Mouse (Mus musculus) hindbrain, embryonic 16.5 days (tissue): Measurements from ENCODE around the gene Entpd5. TPM values are rescaled to one million over a fixed set of nuclear protein-coding genes. Genes with fewer than 3 reads are reported as not detected.
"Not testable (repeated sequence)": the region's sequence is repeated elsewhere in the genome, so short reads cannot be mapped to it uniquely, and the experiment has no call there.

Experiments used
- ATAC-seq: fragments of 200-750 bp; cut with Nextera tagmentation; 2 replicates; pipeline ENCODE4 v1.8.0; 2017; ENCODE audit warnings: moderate TSS enrichment, moderate library complexity
- H3K27ac ChIP-seq: fragments of 300-500 bp; sonication (generic); 2 replicates; pipeline ENCODE4 v1.5.1; 2014; ENCODE audit warnings: low read depth, mild to moderate bottlenecking, control low read depth, low read length, moderate library complexity
- H3K27me3 ChIP-seq: fragments of 300-500 bp; sonication (generic); replicated peaks from 2 replicates; pipeline ENCODE4 v1.6.1; 2014; ENCODE audit warnings: low read length; ENCODE audit not compliant: control insufficient read depth, insufficient read depth
- H3K36me3 ChIP-seq: fragments of 300-500 bp; sonication (generic); 2 replicates; pipeline ENCODE4 v1.6.1; 2014; ENCODE audit warnings: mild to moderate bottlenecking, low read length, moderate library complexity, mixed read lengths; ENCODE audit not compliant: control insufficient read depth, insufficient read depth
- H3K4me1 ChIP-seq: fragments of 300-500 bp; sonication (generic); 2 replicates; pipeline ENCODE4 v1.6.1; 2014; ENCODE audit warnings: low read depth, low read length; ENCODE audit not compliant: control insufficient read depth, insufficient read depth
- H3K4me2 ChIP-seq: fragments of 300-500 bp; sonication (generic); 2 replicates; pipeline ENCODE4 v1.6.1; 2014; ENCODE audit warnings: mild to moderate bottlenecking, low read length, control low read depth, moderate library complexity
- H3K4me3 ChIP-seq: fragments of 300-500 bp; sonication (generic); 2 replicates; pipeline ENCODE4 v1.5.1; 2014; ENCODE audit warnings: mild to moderate bottlenecking, low read length, control low read depth, moderate library complexity
- H3K9ac ChIP-seq: fragments of 300-500 bp; sonication (generic); 2 replicates; pipeline ENCODE4 v1.6.1; 2014; ENCODE audit warnings: low read depth, mild to moderate bottlenecking, control low read depth, low read length, moderate library complexity
- H3K9me3 ChIP-seq: fragments of 300-500 bp; sonication (generic); 2 replicates; pipeline ENCODE4 v1.6.1; 2014; ENCODE audit warnings: mild to moderate bottlenecking, low read length, moderate library complexity; ENCODE audit not compliant: control insufficient read depth
- WGBS: fragments of 180-500 bp; shearing (Covaris S2); extraction: QIAGEN DNeasy Blood & Tissue Kit; methylation state at CpG from one replicate; pipeline ENCODE4 v1.1.7; 2014; 5-methylcytosine and 5-hydroxymethylcytosine counted together
- polyA plus RNA-seq: library from polyadenylated mRNA; unstranded; fragments of >200 nt; fragmentation: Nextera tagmentation; extraction: Ambion mirVana; gene quantifications from 2 replicates; pipeline ENCODE4 v1.2.1, GENCODE M21; 2015

Gene Entpd5
- polyA plus RNA-seq, 1 experiment from 2014 or later: 11.9 TPM

DNA sequence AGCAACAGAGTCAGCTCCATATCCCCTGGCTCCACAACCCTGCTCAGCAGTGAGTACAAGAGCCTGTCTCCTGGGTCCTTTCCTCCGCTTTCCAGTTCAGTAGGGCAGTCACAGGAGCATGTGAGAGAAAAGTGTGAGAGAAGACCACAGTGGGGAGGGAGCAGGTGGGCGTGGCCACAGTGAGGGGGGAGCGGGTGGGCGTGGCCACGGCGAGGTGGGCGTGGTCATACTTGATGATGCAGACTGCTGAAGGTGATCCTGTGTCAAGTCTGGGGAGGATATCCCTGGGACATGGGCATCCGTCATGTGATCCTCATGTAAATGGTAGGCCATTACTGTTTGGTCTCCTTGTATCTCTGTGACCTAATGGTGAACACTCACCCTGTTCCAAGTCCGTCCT lies 41.9 kb downstream of the Entpd5 start:
- H3K9ac ChIP-seq: no peak overlapping the region
- no peaks in the 10 kb centered on the region for H3K27me3 ChIP-seq
- no peak overlapping the region for H3K27ac ChIP-seq
- no peak for ATAC-seq
- H3K4me3 ChIP-seq: no peak overlapping the region
- no peak overlapping the region for H3K4me2 ChIP-seq
- 61% methylated on average over 9 of the region's 9 CpGs for WGBS
- H3K4me1 ChIP-seq: peaks cover 10% of the 10 kb centered on the region
- H3K36me3 ChIP-seq: peaks cover 37% of the 10 kb centered on the region
- H3K9me3 ChIP-seq: no peaks in the 10 kb centered on the region

DNA sequence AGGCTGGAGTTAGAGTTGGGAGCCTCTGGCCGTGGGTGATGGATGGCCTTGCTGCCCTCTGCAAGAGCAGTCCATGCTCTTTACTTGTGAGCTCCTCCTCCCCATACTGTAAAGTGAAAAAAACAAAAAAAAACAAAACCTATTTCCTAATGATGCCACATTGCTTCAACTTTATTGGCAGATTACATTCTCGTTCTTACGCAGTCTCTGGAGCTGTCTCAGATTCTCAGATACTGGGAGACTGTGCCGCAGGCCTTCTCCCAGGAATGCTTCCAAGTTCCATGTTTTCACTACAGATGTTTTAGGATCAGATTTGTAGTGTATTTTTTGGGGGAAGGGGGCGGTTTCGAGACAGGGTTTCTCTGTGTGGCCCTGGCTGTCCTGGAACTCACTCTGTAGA lies 43.7 kb downstream of the Entpd5 start:
- Histone ChIP-seq H3K27ac (no peak overlapping the region), H3K9ac (no peak overlapping the region), H3K4me1 (peaks cover 19% of the 10 kb centered on the region), H3K4me2 (no peak overlapping the region), H3K36me3 (peaks cover 22% of the 10 kb centered on the region), H3K9me3 (no peaks in the 10 kb centered on the region), H3K27me3 (no peaks in the 10 kb centered on the region), H3K4me3 (no peak overlapping the region)
- 95% methylated on average over 6 of the region's 6 CpGs for WGBS
- no peak for ATAC-seq

DNA sequence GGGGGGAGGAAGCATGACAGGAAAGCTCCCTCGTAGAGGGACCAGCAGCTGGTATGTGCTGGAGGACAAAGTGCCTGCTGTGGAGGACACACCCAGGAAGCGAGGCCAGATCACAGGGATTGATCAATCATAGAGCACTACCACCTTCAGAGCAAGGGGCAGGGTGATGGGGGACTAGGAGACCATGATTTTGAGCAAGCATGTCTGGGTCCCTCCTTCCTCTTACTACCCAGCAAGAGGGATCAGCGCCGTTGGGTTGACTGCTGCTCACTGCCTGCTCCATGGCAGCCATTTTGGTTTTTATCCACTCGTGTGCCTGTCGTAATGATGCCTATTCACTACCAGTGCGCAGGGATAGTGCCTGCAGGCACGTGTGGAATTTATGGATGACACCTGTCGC lies 44.5 kb downstream of the Entpd5 start:
- 84% methylated on average over 9 of the region's 9 CpGs for WGBS
- Histone ChIP-seq H3K4me3 (no peak overlapping the region), H3K27ac (no peak overlapping the region), H3K9me3 (no peaks in the 10 kb centered on the region), H3K36me3 (peaks cover 17% of the 10 kb centered on the region), H3K4me1 (peaks cover 19% of the 10 kb centered on the region), H3K4me2 (no peak overlapping the region), H3K9ac (no peak overlapping the region), H3K27me3 (no peaks in the 10 kb centered on the region)
- no peak for ATAC-seq

DNA sequence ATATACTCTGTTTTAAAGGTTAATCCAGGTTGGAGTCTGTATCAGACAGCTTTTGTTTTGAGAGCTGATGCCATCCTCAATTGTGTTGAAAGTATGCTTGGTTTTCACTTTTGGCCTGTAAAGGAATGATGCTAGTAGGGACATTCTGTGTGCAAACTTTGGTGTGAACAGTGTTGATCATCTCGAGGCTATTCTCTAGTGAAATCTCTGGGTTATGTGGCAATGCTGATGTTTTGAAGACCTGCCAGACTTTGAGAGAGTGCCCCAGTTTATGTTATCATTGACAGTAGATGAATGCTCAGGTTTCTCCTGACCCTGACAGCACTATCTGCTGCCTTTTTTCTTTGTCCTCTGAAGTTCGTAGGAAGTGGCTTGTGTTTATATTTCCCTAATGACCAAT lies 46.0 kb downstream of the Entpd5 start:
- WGBS: 80% methylated on average over 2 of the region's 2 CpGs
- ATAC-seq: no peak
- H3K9me3 ChIP-seq: no peaks in the 10 kb centered on the region
- peak overlapping the region; percentile 99 for H3K4me3 ChIP-seq
- H3K4me1 ChIP-seq: peaks cover 19% of the 10 kb centered on the region
- no peak overlapping the region for H3K9ac ChIP-seq
- peak overlapping the region; percentile 88 for H3K4me2 ChIP-seq
- H3K27me3 ChIP-seq: no peaks in the 10 kb centered on the region
- H3K36me3 ChIP-seq: peaks cover 6% of the 10 kb centered on the region; the same call in 1 of the 2 replicates
- H3K27ac ChIP-seq: no peak overlapping the region

DNA sequence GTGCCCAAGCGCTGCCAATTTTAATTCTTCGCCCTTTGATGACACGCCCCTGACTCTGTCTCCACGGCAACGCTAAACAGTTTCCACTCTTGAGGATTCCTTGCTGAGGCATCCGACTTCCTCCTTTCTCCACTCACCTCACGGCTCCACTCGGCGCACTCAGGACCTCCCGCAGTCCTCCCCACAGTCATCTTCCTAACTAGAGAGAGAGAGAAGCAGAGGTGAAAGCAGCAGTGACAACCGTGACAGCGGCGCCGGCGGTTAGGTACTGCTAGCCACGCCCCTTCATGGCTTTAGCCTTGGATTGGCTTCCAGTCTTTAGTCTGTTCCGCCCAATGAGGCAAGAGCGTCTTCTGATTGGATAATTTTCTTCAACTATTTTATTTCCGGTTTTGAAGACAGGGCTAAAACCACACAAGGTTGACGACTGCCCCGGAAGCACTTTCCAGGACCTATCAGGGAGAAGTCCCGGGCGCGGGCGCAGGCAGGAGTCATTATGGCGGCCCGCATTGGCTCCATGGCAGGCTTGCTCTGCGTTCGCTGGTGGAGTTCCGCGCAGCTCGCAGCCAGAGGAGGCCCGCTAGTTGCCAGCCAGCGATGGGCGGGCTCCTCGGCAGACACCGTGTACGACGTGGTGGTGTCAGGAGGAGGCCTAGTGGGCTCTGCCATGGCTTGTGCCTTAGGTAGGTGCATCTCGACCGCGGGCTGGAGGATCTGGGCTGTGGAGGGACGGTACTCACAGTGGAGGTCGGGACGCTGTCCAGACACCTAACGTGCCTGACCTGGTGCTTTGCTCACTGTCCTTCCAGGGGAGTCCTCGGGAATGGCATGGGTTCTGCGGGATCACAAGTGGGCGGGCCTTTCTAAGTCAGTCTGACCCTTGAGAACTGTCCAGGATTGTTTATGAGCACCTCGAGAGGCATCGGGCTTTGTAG lies 47.0 kb downstream of the Entpd5 start, which contains the start of the genes Coq6 and Fam161b:
Gene Coq6 (plus strand): TSS at position 103 of the 935 bp plus-strand sequence.
Gene Fam161b (minus strand): TSS at position 279 of the 935 bp plus-strand sequence.
- H3K4me1 ChIP-seq: peaks cover 19% of the 10 kb centered on the region
- H3K27me3 ChIP-seq: no peaks in the 10 kb centered on the region
- H3K27ac ChIP-seq: peak within 1 kb of the TSS; percentile 80
- H3K4me2 ChIP-seq: peak within 1 kb of the TSS; percentile 88
- ATAC-seq: peak; percentile 100
- H3K9me3 ChIP-seq: no peaks in the 10 kb centered on the region
- peak within 1 kb of the TSS; percentile 99 for H3K4me3 ChIP-seq
- H3K36me3 ChIP-seq: peaks cover 6% of the 10 kb centered on the region; the same call in 1 of the 2 replicates
- H3K9ac ChIP-seq: peak within 1 kb of the TSS; percentile 90
- under 1% methylated on average over 51 of the region's 51 CpGs for WGBS

DNA sequence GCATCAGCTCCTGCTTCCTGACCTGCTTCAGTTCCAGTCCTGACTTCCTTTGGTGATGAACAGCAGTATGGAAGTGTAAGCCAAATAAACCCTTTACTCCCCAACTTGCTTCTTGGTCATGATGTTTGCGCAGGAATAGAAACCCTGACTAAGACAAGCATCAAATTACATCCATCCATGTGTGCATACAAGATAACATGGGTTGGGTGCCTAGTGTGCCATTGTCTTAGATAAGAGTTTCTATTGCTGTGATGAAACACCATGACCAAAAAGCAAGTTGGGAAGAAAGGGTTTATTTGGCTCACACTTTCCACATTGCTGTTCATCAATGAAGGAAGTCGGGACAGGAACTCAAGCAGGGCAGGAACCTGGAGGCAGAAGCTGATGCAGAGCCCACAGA lies 50.1 kb downstream of the Entpd5 start:
- H3K4me1 ChIP-seq: peaks cover 19% of the 10 kb centered on the region
- H3K4me2 ChIP-seq, H3K9me3 ChIP-seq, H3K27me3 ChIP-seq, H3K27ac ChIP-seq, H3K4me3 ChIP-seq, ATAC-seq, H3K9ac ChIP-seq: not testable (repeated sequence)
- 91% methylated on average over 2 of the region's 2 CpGs for WGBS
- peaks cover 15% of the 10 kb centered on the region for H3K36me3 ChIP-seq

DNA sequence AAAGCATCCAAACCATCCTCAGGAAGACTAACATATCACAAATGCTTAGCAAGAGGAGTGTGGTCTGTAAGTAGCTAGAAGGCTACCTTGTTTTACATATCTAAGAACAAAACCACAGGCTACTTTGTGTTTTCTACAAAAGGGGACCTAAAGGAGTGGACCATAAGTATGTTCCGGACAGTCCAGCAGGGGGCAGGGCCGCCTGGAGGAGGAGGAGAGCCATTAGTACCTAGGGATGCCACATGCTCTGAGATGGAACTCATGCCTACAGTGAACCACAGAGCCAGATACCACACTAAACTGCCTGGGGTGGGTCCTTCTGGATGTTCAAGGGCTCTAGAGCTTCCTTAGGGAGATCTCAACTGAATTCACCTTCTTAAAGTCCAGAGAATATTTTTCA lies 61.6 kb downstream of the Entpd5 start:
- Histone ChIP-seq H3K36me3 (peaks cover 24% of the 10 kb centered on the region), H3K4me2 (no peak overlapping the region), H3K4me1 (no peaks in the 10 kb centered on the region), H3K9me3 (no peaks in the 10 kb centered on the region), H3K4me3 (no peak overlapping the region), H3K27ac (no peak overlapping the region), H3K9ac (no peak overlapping the region), H3K27me3 (no peaks in the 10 kb centered on the region)
- ATAC-seq: no peak
- WGBS: 56% methylated on average over 2 of the region's 2 CpGs

DNA sequence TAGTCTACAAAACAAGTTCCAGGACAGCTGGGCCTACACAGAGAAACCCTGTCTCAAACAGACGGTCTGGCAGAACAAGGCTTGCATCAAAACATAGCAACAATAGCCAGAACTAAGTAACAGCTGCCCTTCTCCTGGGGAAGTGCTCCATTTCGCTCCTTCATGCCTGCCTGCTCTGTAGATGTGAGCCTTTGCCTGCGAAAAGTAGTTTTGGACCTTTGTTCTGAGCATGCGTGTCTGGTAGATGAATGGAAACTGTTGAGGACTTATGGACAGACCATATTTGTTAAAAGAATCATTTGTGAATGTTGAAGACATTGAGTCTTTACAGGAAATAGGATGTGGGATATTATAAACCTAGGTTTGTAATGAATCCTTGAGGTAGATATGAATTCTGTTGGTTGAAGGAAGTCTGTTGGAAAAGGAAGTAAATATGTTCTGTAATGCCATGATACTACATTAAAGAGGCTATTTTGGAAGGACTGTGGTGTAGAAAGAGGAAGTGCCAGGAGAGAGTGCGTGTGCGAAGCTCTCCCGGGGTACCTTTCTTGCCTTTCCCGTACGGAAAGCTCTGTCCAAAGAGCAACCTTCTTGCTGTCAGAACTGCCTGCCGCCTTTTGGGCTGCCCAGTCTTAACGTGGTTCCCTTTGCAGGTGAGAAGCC lies 71.7 kb downstream of the Entpd5 start:
- Histone ChIP-seq H3K36me3 (peaks cover 44% of the 10 kb centered on the region), H3K9ac (no peak overlapping the region), H3K4me2 (no peak overlapping the region), H3K9me3 (no peaks in the 10 kb centered on the region), H3K27ac (no peak overlapping the region), H3K4me1 (no peaks in the 10 kb centered on the region), H3K27me3 (no peaks in the 10 kb centered on the region), H3K4me3 (no peak overlapping the region)
- ATAC-seq: no peak
- WGBS: 91% methylated on average over 11 of the region's 11 CpGs

DNA sequence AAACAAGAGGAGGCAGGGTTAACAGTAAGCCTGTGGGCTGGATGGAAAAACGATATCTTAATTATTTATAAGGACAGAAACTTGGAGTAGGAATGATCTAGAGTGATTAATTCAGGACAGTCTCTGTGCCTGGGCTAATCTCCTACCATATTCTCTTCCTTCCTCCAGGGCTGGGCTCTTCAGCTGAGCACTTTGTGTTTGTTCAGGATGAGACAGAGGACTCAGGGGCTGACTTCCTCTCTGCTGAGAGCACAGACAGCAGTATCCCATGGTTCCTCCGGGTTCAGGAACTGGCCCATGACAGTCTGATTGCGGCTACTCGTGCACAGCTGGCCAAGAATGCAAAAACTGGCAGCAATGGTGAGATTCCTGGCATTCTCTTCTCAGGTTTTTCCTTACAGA lies 81.7 kb downstream of the Entpd5 start:
- Histone ChIP-seq H3K27ac (no peak overlapping the region), H3K9ac (no peak overlapping the region), H3K4me1 (no peaks in the 10 kb centered on the region), H3K4me2 (no peak overlapping the region), H3K27me3 (no peaks in the 10 kb centered on the region), H3K4me3 (no peak overlapping the region), H3K9me3 (no peaks in the 10 kb centered on the region), H3K36me3 (peaks cover 22% of the 10 kb centered on the region)
- 85% methylated on average over 4 of the region's 4 CpGs for WGBS
- no peak for ATAC-seq
